Mouse (Mus musculus) E14TG2a.4 (cell line): Measurements from ENCODE around the gene Timp2.

ENCODE experiments used
- CTCF ChIP-seq: conservative IDR thresholded peaks from 2 replicates; pipeline ENCODE4 v1.5.1; 2014; ENCODE audit warnings: low read length
- NANOG ChIP-seq: IDR thresholded peaks from 2 replicates; pipeline ENCODE4 v1.6.1; 2014; ENCODE audit warnings: borderline replicate concordance, low read length, mixed read lengths
- POU5F1 ChIP-seq: IDR thresholded peaks from 2 replicates; pipeline ENCODE4 v1.6.1; 2014; ENCODE audit warnings: low read length, borderline replicate concordance

DNA sequence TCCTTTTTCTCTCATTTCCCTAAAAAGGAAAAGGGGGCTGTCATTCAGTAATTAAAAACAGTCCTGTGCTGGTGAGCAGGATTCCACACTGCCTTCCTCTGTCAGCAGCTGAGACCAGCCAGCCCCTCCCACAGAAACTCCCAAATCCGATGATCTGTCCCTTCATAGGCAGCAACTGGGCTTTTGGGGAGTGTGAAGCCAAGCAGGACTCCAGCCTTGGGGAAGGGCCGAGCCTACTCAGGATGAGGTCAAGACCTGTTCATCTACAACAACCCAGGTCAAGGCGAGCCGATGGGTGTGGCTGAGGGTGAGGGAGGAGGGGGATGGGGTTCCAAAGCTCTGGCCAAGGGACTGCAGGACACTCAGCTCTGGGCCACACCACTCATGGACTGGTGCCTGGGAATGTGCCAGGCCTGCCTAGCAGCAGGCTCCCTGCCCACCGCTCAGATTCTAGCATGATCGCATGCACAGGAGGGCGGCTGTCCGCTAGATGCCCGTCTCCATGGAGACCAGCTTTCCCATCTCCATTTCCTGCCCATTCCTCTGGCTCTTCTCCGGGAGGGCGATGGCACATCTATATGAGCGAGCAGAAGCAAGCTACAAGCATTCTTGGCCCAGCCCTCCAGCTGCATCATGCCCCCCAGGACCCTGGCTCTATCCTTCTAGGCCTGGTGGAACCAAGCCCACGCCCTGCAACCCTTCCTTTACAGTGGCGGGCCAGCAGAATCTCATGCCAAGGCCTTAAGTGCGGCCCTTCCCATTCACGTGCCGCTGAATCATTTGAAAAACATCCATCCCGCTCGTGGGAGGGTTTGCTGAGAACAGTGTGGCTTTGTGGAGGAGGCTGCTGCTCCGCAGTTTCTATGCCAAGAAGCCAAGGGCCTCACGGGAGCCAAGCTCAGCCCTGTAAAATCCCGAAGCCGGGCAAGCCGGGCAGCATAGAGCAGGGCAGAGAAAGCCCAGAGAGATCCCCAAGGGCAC, 28.3 kb downstream of the Timp2 start:
- TF ChIP-seq CTCF (no peak), NANOG (no peak), POU5F1 (no peak)
